In genomic region chr8:44799513-44799912, GRCm38 (mm10) we compare ENCODE assay signal across 22 mouse cellular contexts.
DNase-seq lines count a peak whose midpoint lies in the region; ATAC-seq and TF ChIP-seq lines count a peak whose summit lies in the region.
"Had no signal": no experiment of that assay in that cellular context is flagged by ENCODE, and none has a peak within 500 bp of the region (broad histone marks: within the 10 kb centered on the region; RNA-seq: fewer than 3 reads in every experiment).

No protein-coding gene starts in this region.

- no peak overlapping the region for H3K27ac ChIP-seq in liver, postnatal 0 days (ENCODE audit: low read depth)
- H3K27ac ChIP-seq: embryonic facial prominence, embryonic 13.5 days; embryonic facial prominence, embryonic 15.5 days; forebrain, embryonic 10.5 days; forebrain, embryonic 12.5 days had no signal

- no peak for DNase-seq in gastrocnemius, postnatal 4 days (ENCODE audit: low spot score in 2 of 2)
- DNase-seq in liver, postnatal 0 days = no peak
- no peak for DNase-seq in kidney, adult 9 months
- DNase-seq: adrenal gland, adult 8-10 months; adrenal gland, postnatal 14 days; adrenal gland, postnatal 36 days; cerebellum, adult 11-12 months; cerebellum, adult 2 months; cerebellum, adult 9-10 months; cerebellum, postnatal 10 days; cerebellum, postnatal 25 days; embryo, embryonic 11 days had no signal

- H3K36me3 ChIP-seq in liver, postnatal 0 days (replicated peaks; ENCODE audit: insufficient read depth, low read length) = no peaks in the 10 kb centered on the region
- H3K36me3 ChIP-seq: embryonic facial prominence, embryonic 13.5 days; embryonic facial prominence, embryonic 15.5 days; forebrain, embryonic 10.5 days; forebrain, embryonic 12.5 days had no signal

- H3K9me3 ChIP-seq in liver, postnatal 0 days (ENCODE audit: low read length) = no peaks in the 10 kb centered on the region
- H3K9me3 ChIP-seq: embryonic facial prominence, embryonic 13.5 days; embryonic facial prominence, embryonic 15.5 days; forebrain, embryonic 10.5 days; forebrain, embryonic 12.5 days had no signal

- H3K4me3 ChIP-seq in liver, postnatal 0 days (ENCODE audit: low read depth, low read length) = no peak overlapping the region
- H3K4me3 ChIP-seq: embryonic facial prominence, embryonic 13.5 days; embryonic facial prominence, embryonic 15.5 days; erythroblast, embryonic 14.5 days; forebrain, embryonic 10.5 days; forebrain, embryonic 12.5 days had no signal

- H3K9ac ChIP-seq in liver, postnatal 0 days (replicated peaks) = no peak overlapping the region
- H3K9ac ChIP-seq: embryonic facial prominence, embryonic 13.5 days; embryonic facial prominence, embryonic 15.5 days; forebrain, embryonic 12.5 days had no signal

- H3K4me2 ChIP-seq in liver, postnatal 0 days (ENCODE audit: low read depth, low read length) = no peak overlapping the region
- H3K4me2 ChIP-seq: embryonic facial prominence, embryonic 13.5 days; embryonic facial prominence, embryonic 15.5 days; forebrain, embryonic 12.5 days had no signal

- 40% methylated on average over 3 of the region's 3 CpGs for WGBS in liver, postnatal 0 days (ENCODE audit: insufficient replicate concordance)

- TF ChIP-seq EP300 in liver, postnatal 0 days (IDR thresholded peaks at IDR 0.05; ENCODE audit: low read depth) = no peak

- H3K27me3 ChIP-seq in liver, postnatal 0 days (ENCODE audit: insufficient read depth, low read length) = no peaks in the 10 kb centered on the region
- H3K27me3 ChIP-seq: embryonic facial prominence, embryonic 13.5 days; embryonic facial prominence, embryonic 15.5 days; forebrain, embryonic 12.5 days had no signal

- no peak for TF ChIP-seq CTCF in liver, postnatal 0 days (IDR thresholded peaks at IDR 0.05; ENCODE audit: low read depth)

- 0 out of 2 replicates have a peak, but pooled peaks cover 4% of the 10 kb centered on the region for H3K4me1 ChIP-seq in liver, postnatal 0 days (ENCODE audit: insufficient read depth)
- H3K4me1 ChIP-seq: embryonic facial prominence, embryonic 13.5 days; embryonic facial prominence, embryonic 15.5 days; forebrain, embryonic 12.5 days had no signal

- peak; percentile 78 for ATAC-seq in common myeloid progenitor, adult 5-6 weeks (replicated peaks; ENCODE audit: low read depth, poor library complexity, severe bottlenecking)
- peak; percentile 77 to 79 for ATAC-seq in hematopoietic stem cell, adult 5-6 weeks (replicated peaks in 1 of 2; ENCODE audit: insufficient read depth in 1 of 2, low FRiP score in 2 of 2, low TSS enrichment in 1 of 2, low read depth in 1 of 2, poor library complexity in 2 of 2, severe bottlenecking in 2 of 2)
- ATAC-seq in megakaryocyte progenitor cell, adult 5-6 weeks (replicated peaks; ENCODE audit: poor library complexity) = peak; percentile 81
- no peak for ATAC-seq in liver, postnatal 0 days
- ATAC-seq: forebrain, embryonic 14.5 days; forebrain, embryonic 16.5 days had no signal
